ENCODE assay signal across 8 mouse cellular contexts in genomic region chr10:43171106-43171505, GRCm38 (mm10). TPM values are rescaled to one million over a fixed set of nuclear protein-coding genes. Genes with fewer than 3 reads are reported as not detected.
A peak's percentile ranks its signal among the peaks of the same experiment; 100 is the strongest.
DNase-seq lines count a peak whose midpoint lies in the region; ATAC-seq and TF ChIP-seq lines count a peak whose summit lies in the region.

No protein-coding gene starts in this region.

- no peak for TF ChIP-seq CTCF in kidney, postnatal 0 days (IDR thresholded peaks at IDR 0.05; ENCODE audit: low read depth)

- H3K9me3 ChIP-seq in kidney, postnatal 0 days (replicated peaks; ENCODE audit: low read length) = no peaks in the 10 kb centered on the region
- no peaks in the 10 kb centered on the region for H3K9me3 ChIP-seq in forebrain, embryonic 16.5 days (ENCODE audit: control insufficient read depth, low read length)
- no peaks in the 10 kb centered on the region for H3K9me3 ChIP-seq in limb, embryonic 11.5 days (ENCODE audit: control insufficient read depth, low read length)
- no peaks in the 10 kb centered on the region for H3K9me3 ChIP-seq in stomach, embryonic 15.5 days

- H3K27me3 ChIP-seq in kidney, postnatal 0 days (ENCODE audit: insufficient read depth, low read length) = peaks cover 15% of the 10 kb centered on the region; the same call in 1 of the 2 replicates
- 0 out of 2 replicates have a peak, but pooled peaks cover 2% of the 10 kb centered on the region for H3K27me3 ChIP-seq in forebrain, embryonic 16.5 days (replicated peaks; ENCODE audit: control insufficient read depth, insufficient read depth, low read length)
- peaks cover 8% of the 10 kb centered on the region for H3K27me3 ChIP-seq in limb, embryonic 11.5 days (ENCODE audit: control insufficient read depth, insufficient read depth, low read length)
- peaks cover 23% of the 10 kb centered on the region for H3K27me3 ChIP-seq in stomach, embryonic 15.5 days (replicated peaks)

- peak overlapping the region; percentile 28; the same call in 1 of the 2 replicates for H3K4me2 ChIP-seq in kidney, postnatal 0 days (ENCODE audit: low read length)
- H3K4me2 ChIP-seq in forebrain, embryonic 16.5 days (ENCODE audit: low read length) = peak overlapping the region; percentile 64
- H3K4me2 ChIP-seq in limb, embryonic 11.5 days (ENCODE audit: low read depth, severe bottlenecking) = peak overlapping the region; percentile 8; the same call in 1 of the 2 replicates
- peak overlapping the region; percentile 38 for H3K4me2 ChIP-seq in stomach, embryonic 15.5 days

- H3K4me1 ChIP-seq in kidney, postnatal 0 days (replicated peaks; ENCODE audit: insufficient read depth, low read length) = no peaks in the 10 kb centered on the region
- H3K4me1 ChIP-seq in forebrain, embryonic 16.5 days (replicated peaks; ENCODE audit: control insufficient read depth, insufficient read depth, low read length) = peaks cover 36% of the 10 kb centered on the region
- peaks cover 22% of the 10 kb centered on the region for H3K4me1 ChIP-seq in limb, embryonic 11.5 days (ENCODE audit: control insufficient read depth, insufficient read depth, low read length)
- H3K4me1 ChIP-seq in stomach, embryonic 15.5 days = peaks cover 12% of the 10 kb centered on the region; the same call in 1 of the 2 replicates

- no peak for ATAC-seq in kidney, postnatal 0 days (replicated peaks; ENCODE audit: low FRiP score, low read depth)
- ATAC-seq in forebrain, embryonic 16.5 days = no peak
- ATAC-seq in limb, embryonic 11.5 days (ENCODE audit: insufficient number of reproducible peaks, low FRiP score, low TSS enrichment, low read depth) = peak; percentile 51; the same call in 1 of the 2 replicates
- no peak for ATAC-seq in stomach, embryonic 15.5 days (ENCODE audit: insufficient read depth, low FRiP score, low read depth)

- intact Hi-C loops in left cerebral cortex, postnatal 14 days (cut with DNase I) = loop anchor here (5.0 kb wide), 4 partner anchors 69 to 306 kb away; partner anchors contain the start of gene Bend3

- H3K4me3 ChIP-seq in kidney, postnatal 0 days (replicated peaks; ENCODE audit: low read depth, low read length) = no peak overlapping the region
- peak overlapping the region; percentile 44 for H3K4me3 ChIP-seq in forebrain, embryonic 16.5 days (replicated peaks; ENCODE audit: low read length)
- no peak overlapping the region for H3K4me3 ChIP-seq in limb, embryonic 11.5 days (ENCODE audit: low read depth, low read length)
- H3K4me3 ChIP-seq in stomach, embryonic 15.5 days (replicated peaks) = no peak overlapping the region

- DNase-seq in kidney, postnatal 0 days (ENCODE audit: low spot score) = peak; percentile 66
- DNase-seq in kidney, postnatal 36 days = no peak
- peak; percentile 75 for DNase-seq in limb, embryonic 11.5 days (ENCODE audit: low spot score)
- no peak for DNase-seq in thymus, postnatal 10 days (ENCODE audit: low spot score in 2 of 2)
- DNase-seq in left cerebral cortex, postnatal 14 days (ENCODE audit: low spot score in 2 of 2) = no peak
- DNase-seq in spleen, postnatal 10 days (ENCODE audit: low spot score in 2 of 2) = no peak

- no peak overlapping the region for H3K27ac ChIP-seq in kidney, postnatal 0 days
- no peak overlapping the region for H3K27ac ChIP-seq in forebrain, embryonic 16.5 days (ENCODE audit: low read length)
- no peak overlapping the region; the same call in 1 of the 2 replicates for H3K27ac ChIP-seq in limb, embryonic 11.5 days (replicated peaks; ENCODE audit: low read depth, low read length)
- no peak overlapping the region for H3K27ac ChIP-seq in stomach, embryonic 15.5 days

- 11% methylated on average over 8 of the region's 8 CpGs for WGBS in kidney, postnatal 0 days
- 12% methylated on average over 8 of the region's 8 CpGs for WGBS in forebrain, embryonic 16.5 days
- WGBS in limb, embryonic 11.5 days = under 1% methylated on average over 8 of the region's 8 CpGs
- WGBS in stomach, embryonic 15.5 days = 9% methylated on average over 8 of the region's 8 CpGs

- no peaks in the 10 kb centered on the region for H3K36me3 ChIP-seq in kidney, postnatal 0 days (ENCODE audit: insufficient read depth, low read length)
- no peaks in the 10 kb centered on the region for H3K36me3 ChIP-seq in forebrain, embryonic 16.5 days (ENCODE audit: control insufficient read depth, insufficient read depth)
- no peaks in the 10 kb centered on the region for H3K36me3 ChIP-seq in limb, embryonic 11.5 days (ENCODE audit: control insufficient read depth, insufficient read depth, low read length)
- H3K36me3 ChIP-seq in stomach, embryonic 15.5 days = no peaks in the 10 kb centered on the region

- H3K9ac ChIP-seq in kidney, postnatal 0 days (ENCODE audit: low read depth, low read length) = no peak overlapping the region
- peak overlapping the region; percentile 28 for H3K9ac ChIP-seq in forebrain, embryonic 16.5 days (replicated peaks; ENCODE audit: low read depth, low read length)
- no peak overlapping the region for H3K9ac ChIP-seq in limb, embryonic 11.5 days (ENCODE audit: low read length)
- H3K9ac ChIP-seq in stomach, embryonic 15.5 days = no peak overlapping the region

RNA-seq across cellular contexts. Expression of gene Sobp, which starts 3.2 kb away (rescaled TPM):
- polyA plus RNA-seq in kidney, postnatal 0 days (2015; fragmentation: Nextera tagmentation; extraction: Ambion mirVana) = 0.91 and 1.2 TPM in 2 replicates
- 15.1 and 16.1 TPM in 2 replicates for polyA plus RNA-seq in forebrain, embryonic 16.5 days (2015; fragmentation: Nextera tagmentation; extraction: Ambion mirVana)
- polyA plus RNA-seq in limb, embryonic 11.5 days (2014; fragmentation: Nextera tagmentation; extraction: Ambion mirVana) = 3.2 and 3.9 TPM in 2 replicates
- 1.1 and 1.4 TPM in 2 replicates for polyA plus RNA-seq in stomach, embryonic 15.5 days (2015; fragmentation: Nextera tagmentation; extraction: Ambion mirVana)
- 10 to 100 TPM; 88.8 to 96.5 TPM for total RNA-seq in left cerebral cortex, postnatal 14 days (2021)

RNA-seq across cellular contexts. Expression of gene 9030612E09Rik, which starts 3.4 kb away (rescaled TPM):
- polyA plus RNA-seq in kidney, postnatal 0 days (2015; fragmentation: Nextera tagmentation; extraction: Ambion mirVana) = 0.62 and 0.68 TPM in 2 replicates
- 2.4 and 2.5 TPM in 2 replicates for polyA plus RNA-seq in forebrain, embryonic 16.5 days (2015; fragmentation: Nextera tagmentation; extraction: Ambion mirVana)
- 0.98 and 1.4 TPM in 2 replicates for polyA plus RNA-seq in limb, embryonic 11.5 days (2014; fragmentation: Nextera tagmentation; extraction: Ambion mirVana)
- polyA plus RNA-seq in stomach, embryonic 15.5 days (2015; fragmentation: Nextera tagmentation; extraction: Ambion mirVana) = 0.39 and 0.63 TPM in 2 replicates
- total RNA-seq in left cerebral cortex, postnatal 14 days (2021) = 1 to 10 TPM; 1.2 to 1.9 TPM

RNA-seq across cellular contexts. Expression of gene Pdss2, which starts 50.2 kb away (rescaled TPM):
- 13.7 and 15.6 TPM in 2 replicates for polyA plus RNA-seq in kidney, postnatal 0 days (2015; fragmentation: Nextera tagmentation; extraction: Ambion mirVana)
- 15.7 and 17.7 TPM in 2 replicates for polyA plus RNA-seq in forebrain, embryonic 16.5 days (2015; fragmentation: Nextera tagmentation; extraction: Ambion mirVana)
- 12.5 and 13.4 TPM in 2 replicates for polyA plus RNA-seq in limb, embryonic 11.5 days (2014; fragmentation: Nextera tagmentation; extraction: Ambion mirVana)
- 12.7 and 14.3 TPM in 2 replicates for polyA plus RNA-seq in stomach, embryonic 15.5 days (2015; fragmentation: Nextera tagmentation; extraction: Ambion mirVana)
- total RNA-seq in left cerebral cortex, postnatal 14 days (2021) = 10 to 100 TPM; 17.6 to 18.1 TPM

Comparison
In these comparisons a context has a peak if more than half of its experiments do, and no peak if none do; other contexts are left out.
1. DNase-seq: peak in kidney, postnatal 0 days (single experiment) and limb, embryonic 11.5 days (single experiment); none in kidney, postnatal 36 days (0 of 2), thymus, postnatal 10 days (0 of 2), left cerebral cortex, postnatal 14 days (0 of 2) and spleen, postnatal 10 days (0 of 2).
2. H3K4me2 ChIP-seq: peak in every context shown above with its lines; median percentile 64 in forebrain, embryonic 16.5 days; 38 in stomach, embryonic 15.5 days; 28 in kidney, postnatal 0 days; 8 in limb, embryonic 11.5 days.